In the genomic region with DNA sequence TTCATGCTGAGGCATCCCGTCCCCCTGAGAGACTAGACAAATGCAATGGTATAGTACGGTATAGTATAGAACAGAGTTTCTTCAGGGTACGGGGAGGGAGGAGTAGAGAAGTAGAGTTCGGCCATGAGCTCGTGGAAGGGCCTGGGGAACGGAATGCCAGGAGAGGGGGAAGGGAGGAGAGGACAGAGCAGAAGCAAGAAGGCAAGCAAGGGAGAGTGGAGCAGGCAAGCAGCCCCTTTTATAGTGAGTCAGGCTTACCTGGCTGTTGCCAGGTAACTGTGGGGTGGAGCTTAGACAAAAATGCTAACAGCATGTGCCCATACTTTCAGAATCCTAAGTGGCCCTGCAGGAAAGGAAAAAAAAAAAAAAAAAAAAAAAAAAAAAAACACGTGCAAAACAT, we compare ENCODE assay signal across 17 mouse cellular contexts.
DNase-seq lines count a peak whose midpoint lies in the region; ATAC-seq and TF ChIP-seq lines count a peak whose summit lies in the region.
"Had no signal": no experiment of that assay in that cellular context is flagged by ENCODE, and none has a peak within 500 bp of the region (broad histone marks: within the 10 kb centered on the region; RNA-seq: fewer than 3 reads in every experiment).

No protein-coding gene starts in this region.

- H3K4me3 ChIP-seq in heart, embryonic 13.5 days: no peak overlapping the region
- H3K4me3 ChIP-seq in lung, embryonic 16.5 days (ENCODE audit: low read length): peak overlapping the region; percentile 15
- H3K4me3 ChIP-seq in embryonic fibroblast, embryonic 13.5 days (ENCODE audit: insufficient read depth, low read length): no peak overlapping the region
- no peak overlapping the region for H3K4me3 ChIP-seq in limb, embryonic 15.5 days
- H3K4me3 ChIP-seq: erythroblast, embryonic 14.5 days; heart, embryonic 12.5 days; intestine, embryonic 15.5 days; liver, embryonic 12.5 days; neural tube, embryonic 15.5 days had no signal

- no peaks in the 10 kb centered on the region for H3K27me3 ChIP-seq in heart, embryonic 13.5 days (replicated peaks)
- H3K27me3 ChIP-seq in lung, embryonic 16.5 days (ENCODE audit: control insufficient read depth, insufficient read depth, low read depth, low read length): no peaks in the 10 kb centered on the region
- no peaks in the 10 kb centered on the region for H3K27me3 ChIP-seq in limb, embryonic 15.5 days
- H3K27me3 ChIP-seq: heart, embryonic 12.5 days; intestine, embryonic 15.5 days; liver, embryonic 12.5 days; neural tube, embryonic 15.5 days had no signal

- H3K9me3 ChIP-seq in heart, embryonic 13.5 days: no peaks in the 10 kb centered on the region
- H3K9me3 ChIP-seq in lung, embryonic 16.5 days (ENCODE audit: control insufficient read depth, low read length): no peaks in the 10 kb centered on the region
- no peaks in the 10 kb centered on the region for H3K9me3 ChIP-seq in limb, embryonic 15.5 days
- H3K9me3 ChIP-seq: heart, embryonic 12.5 days; intestine, embryonic 15.5 days; liver, embryonic 12.5 days; neural tube, embryonic 15.5 days had no signal

- ATAC-seq in heart, embryonic 13.5 days (ENCODE audit: extremely low read depth, insufficient number of reproducible peaks, low FRiP score, low TSS enrichment): 0 out of 2 replicates have a peak, but pooled peaks have one; percentile 25
- peak; percentile 77 for ATAC-seq in lung, embryonic 16.5 days (ENCODE audit: low read depth)
- no peak for ATAC-seq in limb, embryonic 15.5 days (ENCODE audit: insufficient number of reproducible peaks, low FRiP score, low TSS enrichment, low read depth)
- ATAC-seq: intestine, embryonic 15.5 days; liver, embryonic 12.5 days had no signal

- TF ChIP-seq CTCF in embryonic fibroblast, embryonic 13.5 days (IDR thresholded peaks at IDR 0.05; ENCODE audit: borderline replicate concordance, insufficient read depth, low read length): no peak

- no peak for TF ChIP-seq POLR2A in embryonic fibroblast, embryonic 13.5 days (IDR thresholded peaks at IDR 0.05; ENCODE audit: low read depth, low read length)

- WGBS in heart, embryonic 13.5 days: 58% methylated on average over 6 of the region's 7 CpGs
- WGBS in lung, embryonic 16.5 days: 46% methylated on average over 7 of the region's 7 CpGs
- WGBS in limb, embryonic 15.5 days: 38% methylated on average over 7 of the region's 7 CpGs

- DNase-seq in heart, adult 8-10 months (ENCODE audit: low spot score): no peak
- no peak for DNase-seq in lung, postnatal 10 days
- DNase-seq in adrenal gland, postnatal 10 days: no peak
- DNase-seq in left cerebral cortex, adult 11 months (ENCODE audit: low spot score): no peak
- DNase-seq: cerebellum, postnatal 36 days; layer of hippocampus, postnatal 36 days; right cerebral cortex, adult 18-20 months; thymus, postnatal 36 days had no signal

- peak overlapping the region; percentile 38; the same call in 1 of the 2 replicates for H3K4me2 ChIP-seq in heart, embryonic 13.5 days
- H3K4me2 ChIP-seq in lung, embryonic 16.5 days (ENCODE audit: low read depth, low read length): peak overlapping the region; percentile 44
- H3K4me2 ChIP-seq in limb, embryonic 15.5 days: peak overlapping the region; percentile 30
- H3K4me2 ChIP-seq: liver, embryonic 12.5 days had no signal

- no peak overlapping the region for H3K27ac ChIP-seq in heart, embryonic 13.5 days (replicated peaks)
- H3K27ac ChIP-seq in lung, embryonic 16.5 days (ENCODE audit: low read length): no peak overlapping the region
- peak overlapping the region; percentile 77 for H3K27ac ChIP-seq in embryonic fibroblast, embryonic 13.5 days (ENCODE audit: insufficient read depth, low read length)
- H3K27ac ChIP-seq in limb, embryonic 15.5 days: peak overlapping the region; percentile 79
- H3K27ac ChIP-seq: intestine, embryonic 15.5 days; liver, embryonic 12.5 days; neural tube, embryonic 15.5 days had no signal

- no peaks in the 10 kb centered on the region for H3K36me3 ChIP-seq in heart, embryonic 13.5 days
- no peaks in the 10 kb centered on the region for H3K36me3 ChIP-seq in lung, embryonic 16.5 days (ENCODE audit: control insufficient read depth, insufficient read depth, low read length)
- no peaks in the 10 kb centered on the region for H3K36me3 ChIP-seq in limb, embryonic 15.5 days
- H3K36me3 ChIP-seq: heart, embryonic 12.5 days; intestine, embryonic 15.5 days; liver, embryonic 12.5 days; neural tube, embryonic 15.5 days had no signal

- H3K9ac ChIP-seq in heart, embryonic 13.5 days: no peak overlapping the region
- no peak overlapping the region for H3K9ac ChIP-seq in lung, embryonic 16.5 days (ENCODE audit: low read length)
- no peak overlapping the region for H3K9ac ChIP-seq in limb, embryonic 15.5 days
- H3K9ac ChIP-seq: heart, embryonic 12.5 days; intestine, embryonic 15.5 days; liver, embryonic 12.5 days; neural tube, embryonic 15.5 days had no signal

- H3K4me1 ChIP-seq in heart, embryonic 13.5 days: peaks cover 11% of the 10 kb centered on the region
- H3K4me1 ChIP-seq in lung, embryonic 16.5 days (replicated peaks; ENCODE audit: control insufficient read depth, insufficient read depth, low read length): peaks cover 6% of the 10 kb centered on the region
- peaks cover 13% of the 10 kb centered on the region for H3K4me1 ChIP-seq in embryonic fibroblast, embryonic 13.5 days (ENCODE audit: control insufficient read depth, insufficient read depth, low read length)
- H3K4me1 ChIP-seq in limb, embryonic 15.5 days: peaks cover 29% of the 10 kb centered on the region
- H3K4me1 ChIP-seq: liver, embryonic 12.5 days had no signal

Comparison
In these comparisons a context has a peak if more than half of its experiments do, and no peak if none do; other contexts are left out.
1. H3K27ac ChIP-seq: peak in embryonic fibroblast, embryonic 13.5 days (single experiment) and limb, embryonic 15.5 days (single experiment); none in heart, embryonic 13.5 days (single experiment) and lung, embryonic 16.5 days (single experiment).
2. Peak in every context shown above with its lines, with median percentiles within 50 percentile points of each other: H3K4me2 ChIP-seq.